Mouse (Mus musculus): Measurements from ENCODE around the gene Trabd.

Trabd gene

GRCm38 (mm10) chr15:89074613-89075477 is at the start of gene Trabd:
Gene Trabd (plus strand): TSS chr15:89075124.
- no peak for DNase-seq (ENCODE audit: extremely low read depth, low read depth, low spot score)

- DNase-seq (ENCODE audit: extremely low read depth, low read depth, low spot score) = no peak
Measured at GRCm38 (mm10) chr15:89044381-89044780, 30.5 kb upstream of the Trabd start.

- DNase-seq (ENCODE audit: extremely low read depth, low read depth, low spot score) = no peak
Measured at GRCm38 (mm10) chr15:89046356-89046755, 28.6 kb upstream of the Trabd start.

GRCm38 (mm10) chr15:89054666-89055065 is 20.3 kb upstream of the Trabd start:
- DNase-seq (ENCODE audit: extremely low read depth, low read depth, low spot score) = no peak

GRCm38 (mm10) chr15:89058736-89059135 is 16.2 kb upstream of the Trabd start:
- DNase-seq (ENCODE audit: extremely low read depth, low read depth, low spot score) = no peak

GRCm38 (mm10) chr15:89059161-89059931 is 15.6 kb upstream of the Trabd start, which contains the start of gene Panx2:
Gene Panx2 (plus strand): TSS chr15:89059734.
- no peak for DNase-seq (ENCODE audit: extremely low read depth, low read depth, low spot score)

- DNase-seq (ENCODE audit: extremely low read depth, low read depth, low spot score) = no peak
Measured at GRCm38 (mm10) chr15:89060032-89060681, 14.8 kb upstream of the Trabd start.

GRCm38 (mm10) chr15:89060811-89061460 is 14.0 kb upstream of the Trabd start:
- DNase-seq (ENCODE audit: extremely low read depth, low read depth, low spot score) = no peak

- DNase-seq (ENCODE audit: extremely low read depth, low read depth, low spot score) = no peak
Measured at GRCm38 (mm10) chr15:89061761-89062517, 13.0 kb upstream of the Trabd start.

- DNase-seq (ENCODE audit: extremely low read depth, low read depth, low spot score) = no peak
Measured at GRCm38 (mm10) chr15:89062518-89062910, 12.4 kb upstream of the Trabd start.

- no peak for DNase-seq (ENCODE audit: extremely low read depth, low read depth, low spot score)
Measured at GRCm38 (mm10) chr15:89063001-89063400, 11.9 kb upstream of the Trabd start.

GRCm38 (mm10) chr15:89063536-89063935 is 11.4 kb upstream of the Trabd start:
- no peak for DNase-seq (ENCODE audit: extremely low read depth, low read depth, low spot score)

- no peak for DNase-seq (ENCODE audit: extremely low read depth, low read depth, low spot score)
Measured at GRCm38 (mm10) chr15:89064891-89065290, 10.0 kb upstream of the Trabd start.

- no peak for DNase-seq (ENCODE audit: extremely low read depth, low read depth, low spot score)
Measured at GRCm38 (mm10) chr15:89067609-89068008, 7.3 kb upstream of the Trabd start.

GRCm38 (mm10) chr15:89068226-89068625 is 6.7 kb upstream of the Trabd start:
- no peak for DNase-seq (ENCODE audit: extremely low read depth, low read depth, low spot score)

GRCm38 (mm10) chr15:89069336-89069840 is 5.5 kb upstream of the Trabd start:
- DNase-seq (ENCODE audit: extremely low read depth, low read depth, low spot score) = no peak

- DNase-seq (ENCODE audit: extremely low read depth, low read depth, low spot score) = no peak
Measured at GRCm38 (mm10) chr15:89070606-89071005, 4.3 kb upstream of the Trabd start.

GRCm38 (mm10) chr15:89073993-89074603 is 826 bp upstream of the Trabd start:
- no peak for DNase-seq (ENCODE audit: extremely low read depth, low read depth, low spot score)

- no peak for DNase-seq (ENCODE audit: extremely low read depth, low read depth, low spot score)
Measured at GRCm38 (mm10) chr15:89075478-89076147, 689 bp downstream of the Trabd start.

Measured in fat pad, adult 2 months (tissue).